Mouse (Mus musculus): ENCODE data around the gene Tomt. TPM values are rescaled to one million over a fixed set of nuclear protein-coding genes. Genes with fewer than 3 reads are reported as not detected.

Gene Tomt
- polyA plus RNA-seq, 1 experiment from 2014 or later = 0.37 TPM

DNA sequence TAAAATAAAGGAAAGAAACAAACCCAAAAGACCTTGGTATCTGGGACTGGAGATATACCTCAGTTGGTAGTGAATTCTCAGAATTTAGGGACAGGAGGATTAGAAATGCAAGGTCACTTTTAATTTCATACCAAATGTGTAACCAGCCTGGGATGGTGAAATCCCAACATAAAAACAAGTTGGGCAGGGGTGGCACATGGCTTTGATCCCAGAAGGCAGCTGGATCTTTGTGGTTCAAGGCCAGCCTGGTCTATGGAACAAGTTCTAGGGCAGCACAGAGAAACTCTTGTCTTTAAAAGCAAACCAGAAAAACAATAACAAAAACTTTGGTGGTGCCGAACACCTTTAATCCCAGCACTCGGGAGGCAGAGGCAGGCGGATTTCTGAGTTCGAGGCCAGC lies 38.7 kb downstream of the Tomt start:
- no peaks in the 10 kb centered on the region for H3K9me3 ChIP-seq (replicated peaks)
- no peak overlapping the region for H3K4me3 ChIP-seq
- no peaks in the 10 kb centered on the region for H3K36me3 ChIP-seq
- no peaks in the 10 kb centered on the region for H3K27me3 ChIP-seq (ENCODE audit: low read depth, poor library complexity, severe bottlenecking)
- H3K4me1 ChIP-seq = peaks cover 26% of the 10 kb centered on the region
- WGBS = 97% methylated on average over 4 of the region's 4 CpGs
- no peak for DNase-seq (ENCODE audit: low spot score)
- no peak overlapping the region for H3K27ac ChIP-seq (replicated peaks)

DNA sequence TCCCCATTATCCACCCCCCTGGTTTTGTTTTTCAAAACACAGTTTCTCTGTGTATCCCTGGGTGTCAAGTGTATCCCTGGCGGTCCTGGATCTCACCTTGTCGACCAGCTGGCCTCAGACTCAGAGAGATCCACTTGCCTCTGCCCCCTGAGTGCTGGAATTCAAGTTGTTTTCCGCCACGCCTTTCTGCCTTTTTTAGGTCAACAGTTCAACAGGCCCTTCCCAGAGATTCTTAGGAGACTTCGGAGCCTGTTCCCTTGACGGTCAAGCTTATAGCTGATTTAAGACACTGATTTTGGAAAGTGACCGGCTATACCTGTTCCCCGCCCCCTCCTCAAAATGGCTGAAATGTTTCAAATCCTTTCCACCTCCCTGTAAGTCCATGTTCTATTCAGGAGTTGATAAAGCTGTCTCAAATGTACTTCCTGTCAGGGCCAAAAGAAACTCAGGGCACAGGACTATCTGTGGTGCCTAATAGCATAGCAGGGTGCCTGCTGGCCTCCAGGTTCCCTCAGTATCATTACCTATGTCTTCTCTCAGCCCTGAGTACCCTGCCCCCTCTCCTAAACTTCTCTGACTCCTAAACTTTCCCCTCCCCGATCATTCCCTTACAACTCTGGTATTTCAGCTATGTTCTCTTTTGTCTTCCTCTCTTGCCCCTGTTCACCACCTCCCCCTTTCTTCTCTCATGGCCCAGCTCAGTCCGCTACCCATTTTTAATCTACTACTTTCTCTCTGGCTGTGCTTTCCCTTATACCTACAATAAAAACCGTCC lies 39.5 kb downstream of the Tomt start:
- Histone ChIP-seq H3K4me1 (peaks cover 26% of the 10 kb centered on the region), H3K9me3 (replicated peaks) (no peaks in the 10 kb centered on the region), H3K27me3 (ENCODE audit: low read depth, poor library complexity, severe bottlenecking) (no peaks in the 10 kb centered on the region), H3K36me3 (no peaks in the 10 kb centered on the region), H3K4me3 (no peak overlapping the region), H3K27ac (replicated peaks) (peak overlapping the region; percentile 7; the same call in 1 of the 2 replicates)
- no peak for DNase-seq (ENCODE audit: low spot score)
- WGBS = 84% methylated on average over 11 of the region's 11 CpGs

DNA sequence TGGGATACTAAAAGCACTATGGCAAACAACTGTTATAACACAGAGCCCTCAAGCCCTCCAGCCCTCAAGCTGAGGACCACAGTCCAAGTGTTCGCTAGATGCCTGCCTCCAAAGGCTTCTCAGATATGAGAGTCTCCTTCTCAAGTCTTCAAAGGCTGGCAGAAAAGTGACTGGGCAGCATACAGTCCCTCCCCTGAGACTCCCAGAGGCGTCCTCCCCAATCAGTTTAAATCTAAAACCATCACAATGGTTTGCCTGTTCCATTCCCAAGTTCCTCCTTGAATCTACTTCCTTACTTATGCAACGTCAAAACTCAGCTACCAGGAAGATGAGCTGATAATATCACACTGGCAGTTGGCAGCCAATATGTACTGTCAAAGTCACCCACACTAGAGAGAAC lies 42.7 kb downstream of the Tomt start, which contains the start of gene Anapc15:
TSS of gene Anapc15 (plus strand) at position 301 of the 400 bp plus-strand sequence.
- Histone ChIP-seq H3K27me3 (ENCODE audit: low read depth, poor library complexity, severe bottlenecking) (no peaks in the 10 kb centered on the region), H3K9me3 (replicated peaks) (no peaks in the 10 kb centered on the region), H3K4me3 (no peak within 1 kb of the TSS), H3K27ac (replicated peaks) (no peak within 1 kb of the TSS), H3K36me3 (no peaks in the 10 kb centered on the region), H3K4me1 (peaks cover 14% of the 10 kb centered on the region)
- no peak for DNase-seq (ENCODE audit: low spot score)
- 84% methylated on average over 3 of the region's 3 CpGs for WGBS

GRCm38 (mm10) chr7:101862291-101862690 lies 43.9 kb downstream of the Tomt start:
- DNase-seq (ENCODE audit: low spot score) = no peak
- WGBS = 78% methylated on average over 3 of the region's 3 CpGs
- no peak overlapping the region for H3K4me3 ChIP-seq
- peaks cover 8% of the 10 kb centered on the region for H3K4me1 ChIP-seq
- no peak overlapping the region for H3K27ac ChIP-seq (replicated peaks)
- H3K9me3 ChIP-seq (replicated peaks) = no peaks in the 10 kb centered on the region
- H3K36me3 ChIP-seq = no peaks in the 10 kb centered on the region
- no peaks in the 10 kb centered on the region for H3K27me3 ChIP-seq (ENCODE audit: low read depth, poor library complexity, severe bottlenecking)

DNA sequence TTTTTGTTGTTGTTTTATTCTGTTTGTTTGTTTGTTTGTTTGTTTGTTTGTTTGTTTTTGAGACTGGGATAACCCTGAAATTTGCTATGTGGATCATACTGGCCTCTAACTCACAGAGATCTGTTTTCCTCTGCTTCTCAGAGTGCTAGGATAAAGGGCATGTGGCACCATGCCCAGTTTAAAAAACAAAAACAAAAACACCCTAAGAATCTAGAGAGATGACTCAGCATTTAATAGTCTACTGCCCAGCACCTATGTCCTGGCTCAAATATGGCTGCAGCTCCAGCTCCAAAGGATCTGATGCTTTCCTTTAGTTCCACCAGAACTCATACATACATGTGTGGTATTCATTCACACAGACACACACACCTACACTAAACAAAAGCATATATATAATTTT lies 45.2 kb downstream of the Tomt start:
- Histone ChIP-seq H3K27me3 (ENCODE audit: low read depth, poor library complexity, severe bottlenecking) (no peaks in the 10 kb centered on the region), H3K27ac (replicated peaks) (no peak overlapping the region), H3K4me1 (no peaks in the 10 kb centered on the region), H3K9me3 (replicated peaks) (no peaks in the 10 kb centered on the region), H3K36me3 (no peaks in the 10 kb centered on the region), H3K4me3 (no peak overlapping the region)
- DNase-seq (ENCODE audit: low spot score) = no peak

DNA sequence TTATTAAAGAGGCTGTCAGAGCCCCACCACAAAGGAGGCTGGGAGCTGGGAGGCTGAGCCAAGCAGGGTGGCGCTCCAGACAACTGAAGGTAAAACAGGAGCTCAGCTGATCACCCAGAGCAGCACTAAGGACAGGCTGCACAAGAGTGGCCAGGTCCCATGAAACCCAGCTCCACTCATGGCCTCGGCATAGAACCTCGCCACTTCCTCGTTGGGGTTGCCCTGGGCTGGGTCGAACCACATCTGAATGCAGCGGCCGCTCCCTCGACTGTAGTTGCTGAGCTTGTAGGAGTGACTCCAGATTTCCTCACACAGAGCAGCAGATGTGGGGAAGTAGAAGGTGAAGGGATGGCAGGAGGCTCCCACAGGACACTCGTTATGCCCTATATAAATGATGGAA lies 47.8 kb downstream of the Tomt start:
- DNase-seq (ENCODE audit: low spot score) = no peak
- no peak overlapping the region for H3K4me3 ChIP-seq
- H3K36me3 ChIP-seq = no peaks in the 10 kb centered on the region
- no peaks in the 10 kb centered on the region for H3K27me3 ChIP-seq (ENCODE audit: low read depth, poor library complexity, severe bottlenecking)
- 93% methylated on average over 9 of the region's 9 CpGs for WGBS
- H3K27ac ChIP-seq (replicated peaks) = no peak overlapping the region
- no peaks in the 10 kb centered on the region for H3K9me3 ChIP-seq (replicated peaks)
- H3K4me1 ChIP-seq = no peaks in the 10 kb centered on the region

DNA sequence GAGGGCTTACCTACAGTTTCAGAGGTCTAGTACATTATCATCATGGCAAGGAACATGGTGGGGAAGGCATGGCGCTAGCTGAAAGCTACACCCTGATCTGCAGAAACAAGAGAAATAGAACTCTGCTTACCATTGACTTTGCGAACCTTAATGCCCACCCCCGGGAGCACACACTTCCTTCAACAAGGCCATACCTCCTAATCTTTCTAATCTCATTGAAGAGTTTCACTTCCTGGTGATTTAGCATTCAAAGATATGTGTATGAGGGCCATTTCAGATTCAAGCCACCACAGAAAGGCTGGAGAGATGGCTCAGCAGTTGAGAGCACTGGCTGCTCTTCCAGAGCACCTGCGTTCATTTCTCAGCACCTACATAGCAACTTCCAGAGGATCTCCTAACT lies 49.1 kb downstream of the Tomt start, which contains the start of gene Folr2:
TSS of gene Folr2 (minus strand) at position 101 of the 400 bp plus-strand sequence.
- DNase-seq (ENCODE audit: low spot score) = no peak
- Histone ChIP-seq H3K27me3 (ENCODE audit: low read depth, poor library complexity, severe bottlenecking) (no peaks in the 10 kb centered on the region), H3K4me3 (no peak within 1 kb of the TSS), H3K4me1 (no peaks in the 10 kb centered on the region), H3K36me3 (no peaks in the 10 kb centered on the region), H3K27ac (replicated peaks) (no peak within 1 kb of the TSS), H3K9me3 (replicated peaks) (no peaks in the 10 kb centered on the region)
- 92% methylated on average over 4 of the region's 4 CpGs for WGBS

GRCm38 (mm10) chr7:101853816-101854215 lies 52.3 kb downstream of the Tomt start:
- no peak overlapping the region for H3K4me3 ChIP-seq
- H3K9me3 ChIP-seq (replicated peaks) = no peaks in the 10 kb centered on the region
- H3K4me1 ChIP-seq = no peaks in the 10 kb centered on the region
- WGBS = 97% methylated on average over 2 of the region's 2 CpGs
- no peak for DNase-seq (ENCODE audit: low spot score)
- H3K36me3 ChIP-seq = no peaks in the 10 kb centered on the region
- no peaks in the 10 kb centered on the region for H3K27me3 ChIP-seq (ENCODE audit: low read depth, poor library complexity, severe bottlenecking)
- no peak overlapping the region for H3K27ac ChIP-seq (replicated peaks)

- Histone ChIP-seq H3K27me3 (ENCODE audit: low read depth, poor library complexity, severe bottlenecking) (no peaks in the 10 kb centered on the region), H3K9me3 (replicated peaks) (no peaks in the 10 kb centered on the region), H3K27ac (replicated peaks) (no peak overlapping the region), H3K4me1 (no peaks in the 10 kb centered on the region), H3K4me3 (no peak overlapping the region), H3K36me3 (no peaks in the 10 kb centered on the region)
- no peak for DNase-seq (ENCODE audit: low spot score)
- WGBS = 90% methylated on average over 6 of the region's 6 CpGs
Measured at GRCm38 (mm10) chr7:101852846-101853245, 53.3 kb downstream of the Tomt start.

- Histone ChIP-seq H3K27ac (replicated peaks) (no peak overlapping the region), H3K36me3 (no peaks in the 10 kb centered on the region), H3K4me1 (no peaks in the 10 kb centered on the region), H3K9me3 (replicated peaks) (no peaks in the 10 kb centered on the region), H3K4me3 (no peak overlapping the region), H3K27me3 (ENCODE audit: low read depth, poor library complexity, severe bottlenecking) (no peaks in the 10 kb centered on the region)
- no peak for DNase-seq (ENCODE audit: low spot score)
- 86% methylated on average over 6 of the region's 6 CpGs for WGBS
Measured at GRCm38 (mm10) chr7:101851689-101852088, 54.5 kb downstream of the Tomt start.

Small RNA genes lying within 50 kb of the gene (microRNA-seq; reads per million reads assigned to microRNA genes)
- gene Gm22655 = not detected

Other genes starting within 250 kb of the Tomt start
- gene Clpb, start 242.7 kb downstream of the Tomt start, polyA plus RNA-seq (2016; fragmentation: Nextera tagmentation; extraction: Ambion mirVana) = 54.7 and 56.3 TPM in 2 replicates
- gene Phox2a, start 88.0 kb downstream of the Tomt start, polyA plus RNA-seq (2016; fragmentation: Nextera tagmentation; extraction: Ambion mirVana) = 0.83 and 2.0 TPM in 2 replicates
- 36.2 and 38.1 TPM in 2 replicates for gene Inppl1, start 68.1 kb downstream of the Tomt start, polyA plus RNA-seq (2016; fragmentation: Nextera tagmentation; extraction: Ambion mirVana)
- gene Folr2, start 49.2 kb downstream of the Tomt start, polyA plus RNA-seq (2016; fragmentation: Nextera tagmentation; extraction: Ambion mirVana) = 0.70 and 1.1 TPM in 2 replicates
- 110 and 123 TPM in 2 replicates for gene Anapc15, start 42.6 kb downstream of the Tomt start, polyA plus RNA-seq (2016; fragmentation: Nextera tagmentation; extraction: Ambion mirVana)
- 17.9 and 19.5 TPM in 2 replicates for gene Folr1, start 35.6 kb downstream of the Tomt start, polyA plus RNA-seq (2016; fragmentation: Nextera tagmentation; extraction: Ambion mirVana)
- 164 and 166 TPM in 2 replicates for gene Lamtor1, start 455 bp downstream of the Tomt start, polyA plus RNA-seq (2016; fragmentation: Nextera tagmentation; extraction: Ambion mirVana)
- 10.6 and 12.7 TPM in 2 replicates for gene Lrrc51, start 27.5 kb upstream of the Tomt start, polyA plus RNA-seq (2016; fragmentation: Nextera tagmentation; extraction: Ambion mirVana)
- gene Numa1, start 27.8 kb upstream of the Tomt start, polyA plus RNA-seq (2016; fragmentation: Nextera tagmentation; extraction: Ambion mirVana) = 76.9 and 91.8 TPM in 2 replicates
- 3.8 and 4.1 TPM in 2 replicates for gene Il18bp, start 112.3 kb upstream of the Tomt start, polyA plus RNA-seq (2016; fragmentation: Nextera tagmentation; extraction: Ambion mirVana)
- 31.1 and 32.7 TPM in 2 replicates for gene Rnf121, start 159.1 kb upstream of the Tomt start, polyA plus RNA-seq (2016; fragmentation: Nextera tagmentation; extraction: Ambion mirVana)
- gene Xndc1, start 159.2 kb upstream of the Tomt start, polyA plus RNA-seq (2016; fragmentation: Nextera tagmentation; extraction: Ambion mirVana) = 44.2 and 45.3 TPM in 2 replicates
- 1.7 and 1.8 TPM in 2 replicates for gene Xntrpc, start 159.4 kb upstream of the Tomt start, polyA plus RNA-seq (2016; fragmentation: Nextera tagmentation; extraction: Ambion mirVana)
- gene Trpc2, start 176.8 kb upstream of the Tomt start, polyA plus RNA-seq (2016; fragmentation: Nextera tagmentation; extraction: Ambion mirVana) = 0.19 TPM in 1 of 2 replicates, not detected in the other
- 0.67 and 0.79 TPM in 2 replicates for gene Art1, start 195.4 kb upstream of the Tomt start, polyA plus RNA-seq (2016; fragmentation: Nextera tagmentation; extraction: Ambion mirVana)
- 1.9 TPM in 2 replicates for gene Art5, start 203.1 kb upstream of the Tomt start, polyA plus RNA-seq (2016; fragmentation: Nextera tagmentation; extraction: Ambion mirVana)
- gene Chrna10, start 210.5 kb upstream of the Tomt start, polyA plus RNA-seq (2016; fragmentation: Nextera tagmentation; extraction: Ambion mirVana) = not detected in 2 replicates